Mouse (Mus musculus) embryo, embryonic 11.5 days (tissue): Measurements from ENCODE around the gene Asf1b.
"Not testable (repeated sequence)": the region's sequence is repeated elsewhere in the genome, so short reads cannot be mapped to it uniquely, and the experiment has no call there.

ENCODE experiments used
- DNase-seq: peaks from one replicate; pipeline ENCODE4 v3.0.0-alpha.2; 2012; ENCODE audit warnings: low read depth, low spot score

Asf1b gene

GRCm38 (mm10) chr8:83964015-83964765 lies 8.9 kb downstream of the Asf1b start:
- no peak for DNase-seq

GRCm38 (mm10) chr8:83967701-83968100 lies 12.4 kb downstream of the Asf1b start:
- DNase-seq: no peak

GRCm38 (mm10) chr8:83971121-83971520 lies 15.8 kb downstream of the Asf1b start:
- DNase-seq: no peak

GRCm38 (mm10) chr8:83971661-83972060 lies 16.4 kb downstream of the Asf1b start:
- DNase-seq: no peak

GRCm38 (mm10) chr8:83972150-83973120 lies 17.1 kb downstream of the Asf1b start, which contains the start of gene Prkaca:
Gene Prkaca (plus strand): TSS chr8:83972993.
- DNase-seq: peak; percentile 98

GRCm38 (mm10) chr8:83973161-83974031 lies 18.1 kb downstream of the Asf1b start:
- DNase-seq: no peak

- DNase-seq: no peak
These were observed 19.2 kb downstream of the Asf1b start for GRCm38 (mm10) chr8:83974521-83974920.

- DNase-seq: no peak
These were observed 20.9 kb downstream of the Asf1b start for GRCm38 (mm10) chr8:83976101-83976630.

- no peak for DNase-seq
These were observed 21.6 kb downstream of the Asf1b start for GRCm38 (mm10) chr8:83976779-83977350.

- no peak for DNase-seq
These were observed 22.3 kb downstream of the Asf1b start for GRCm38 (mm10) chr8:83977646-83978045.

- DNase-seq: no peak
These were observed 22.9 kb downstream of the Asf1b start for GRCm38 (mm10) chr8:83978200-83978599.

GRCm38 (mm10) chr8:83980250-83980649 lies 24.9 kb downstream of the Asf1b start:
- DNase-seq: no peak

- no peak for DNase-seq
These were observed 25.5 kb downstream of the Asf1b start for GRCm38 (mm10) chr8:83980845-83981244.

GRCm38 (mm10) chr8:83981533-83981932 lies 26.2 kb downstream of the Asf1b start:
- DNase-seq: no peak

- DNase-seq: no peak
These were observed 27.1 kb downstream of the Asf1b start for GRCm38 (mm10) chr8:83982449-83982848.

GRCm38 (mm10) chr8:83983222-83983621 lies 27.9 kb downstream of the Asf1b start:
- not testable (repeated sequence) for DNase-seq

- no peak for DNase-seq
These were observed 33.9 kb downstream of the Asf1b start for GRCm38 (mm10) chr8:83989243-83989642.

GRCm38 (mm10) chr8:83990170-83990569 lies 34.9 kb downstream of the Asf1b start:
- no peak for DNase-seq

- no peak for DNase-seq
These were observed 37.2 kb downstream of the Asf1b start for GRCm38 (mm10) chr8:83992488-83992887.

- DNase-seq: no peak
These were observed 38.7 kb downstream of the Asf1b start for GRCm38 (mm10) chr8:83994030-83994429.

GRCm38 (mm10) chr8:83995973-83996372 lies 40.7 kb downstream of the Asf1b start:
- no peak for DNase-seq
